Mouse (Mus musculus): ENCODE data around the gene Dmrt2.

DNA sequence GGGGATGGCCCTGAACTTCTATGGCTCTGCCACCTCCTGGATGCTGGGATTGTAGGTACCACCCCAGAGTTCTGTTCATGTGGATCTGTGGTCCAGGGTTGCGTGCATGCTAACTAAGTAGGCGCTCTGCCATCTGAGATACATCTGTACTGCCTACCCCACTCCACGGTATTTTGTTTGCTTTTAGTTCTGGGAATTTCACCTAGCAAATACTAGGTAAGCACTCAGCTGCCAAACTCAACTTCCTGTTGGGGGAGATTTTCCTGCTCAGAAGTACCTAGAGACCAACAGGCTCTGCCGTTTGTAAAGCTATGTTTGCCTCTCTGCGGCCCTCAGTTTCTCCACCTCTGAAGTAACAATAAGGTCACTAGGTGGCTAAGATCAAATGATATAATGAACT, 37.1 kb upstream of the Dmrt2 start:
- no peak for TF ChIP-seq CTCF (IDR thresholded peaks at IDR 0.05)
- no peak for TF ChIP-seq EP300 (IDR thresholded peaks at IDR 0.05)
